Mouse (Mus musculus) ES-E14 (cell line): ENCODE data around the gene Zfhx3.

Experiments
- MAFK ChIP-seq: IDR thresholded peaks from 2 replicates; pipeline ENCODE4 v1.6.1; 2014; ENCODE audit warnings: mild to moderate bottlenecking, low read depth, low read length, inconsistent platforms; ENCODE audit not compliant: insufficient read depth
- ZC3H11A ChIP-seq: IDR thresholded peaks from 2 replicates; pipeline ENCODE4 v1.6.1; 2012; ENCODE audit warnings: low read depth, mild to moderate bottlenecking, inconsistent platforms, low read length, borderline replicate concordance
- ZNF384 ChIP-seq: IDR thresholded peaks from 2 replicates; pipeline ENCODE4 v1.6.1; 2012; ENCODE audit warnings: low read depth, low read length, inconsistent platforms

DNA sequence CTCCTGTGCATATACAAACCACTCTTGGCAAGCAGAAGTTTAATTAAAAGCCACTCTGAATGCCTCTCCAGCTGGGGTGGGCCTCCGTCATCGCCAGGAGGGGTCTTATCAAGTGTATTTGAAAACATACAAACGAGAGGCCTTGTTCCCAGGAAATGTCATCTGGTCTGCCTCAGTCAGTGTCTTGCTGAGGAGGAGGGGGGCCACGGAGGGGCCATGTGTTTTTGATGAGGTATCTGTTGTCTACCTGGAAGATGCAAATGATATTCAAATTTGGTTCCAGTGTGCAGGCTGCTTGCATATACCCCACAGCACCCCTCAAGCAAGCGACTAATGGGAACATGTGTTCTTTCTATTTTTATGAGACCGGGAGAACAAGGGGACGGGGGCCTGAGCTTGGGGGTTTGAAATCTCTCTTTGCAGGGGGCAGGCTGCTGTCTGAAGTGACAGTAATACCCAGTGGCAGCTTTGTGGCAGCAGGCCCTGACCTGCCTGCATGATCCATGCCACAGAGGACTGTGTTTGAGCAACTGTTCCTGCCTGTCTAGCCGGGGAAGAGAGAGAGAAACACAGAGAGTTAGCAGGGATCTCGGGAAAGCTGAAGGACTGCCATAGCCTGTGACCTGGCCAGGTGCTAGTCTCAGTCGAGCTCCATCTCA, 412.8 kb downstream of the Zfhx3 start:
- TF ChIP-seq MAFK (no peak), ZNF384 (no peak), ZC3H11A (no peak)
